Mouse (Mus musculus) ES-Bruce4 (cell line): ENCODE measurements around the gene Ip6k2.

Source experiments
- CTCF ChIP-seq: IDR thresholded peaks from one replicate; pipeline ENCODE4 v1.8.1; 2011; ENCODE audit warnings: low read depth, low read length
- EP300 ChIP-seq: IDR thresholded peaks from 2 replicates; pipeline ENCODE4 v1.6.1; 2011; ENCODE audit warnings: low read depth, low read length; ENCODE audit not compliant: insufficient read depth
- POLR2A ChIP-seq: IDR thresholded peaks from one replicate; pipeline ENCODE4 v1.8.1; 2011; ENCODE audit warnings: low read length; ENCODE audit not compliant: insufficient read depth

DNA sequence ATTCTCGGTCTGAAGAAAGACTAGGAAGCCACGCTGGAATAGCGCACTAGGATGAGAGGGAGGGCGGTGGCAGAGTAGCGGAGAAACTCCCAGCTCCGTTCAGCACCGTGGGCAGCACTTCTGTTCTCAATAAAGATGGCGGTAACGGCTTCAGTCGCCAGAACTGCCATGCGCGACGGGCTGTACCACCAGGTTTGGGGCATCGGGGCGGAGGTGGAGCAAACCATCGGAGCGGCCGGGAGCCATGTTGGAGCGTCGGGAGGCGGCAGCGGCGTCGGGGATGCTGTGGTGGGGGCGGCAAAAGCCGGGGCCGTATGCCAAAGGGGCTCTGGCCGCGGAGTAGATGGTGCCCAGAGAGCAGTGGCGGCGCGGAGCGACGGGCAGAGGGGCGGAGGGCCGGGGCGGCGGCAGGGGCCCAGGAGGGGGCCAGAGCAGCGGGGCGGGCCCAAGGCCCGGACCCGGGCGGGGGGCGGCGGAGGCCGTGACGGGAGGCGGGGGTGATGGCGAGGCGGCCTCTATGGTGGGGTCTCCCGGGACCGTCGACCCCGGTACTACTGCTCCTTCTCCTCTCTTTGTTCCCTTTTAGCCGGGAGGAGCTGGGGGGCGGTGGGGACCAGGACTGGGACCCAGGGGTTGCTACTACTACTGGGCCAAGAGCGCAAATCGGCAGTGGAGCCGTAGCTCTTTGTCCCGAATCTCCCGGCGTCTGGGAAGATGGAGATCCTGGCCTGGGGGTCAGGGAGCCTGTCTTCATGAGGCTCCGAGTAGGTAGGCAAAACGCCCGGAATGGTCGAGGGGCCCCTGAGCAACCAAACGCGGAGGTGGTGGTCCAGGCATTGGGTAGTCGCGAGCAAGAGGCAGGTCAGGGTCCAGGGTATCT lies 42.5 kb downstream of the Ip6k2 start, which contains the start of gene Celsr3:
- TF ChIP-seq POLR2A (no peak), CTCF (no peak), EP300 (peak; percentile 62; the same call in 1 of the 2 replicates)
